Mouse (Mus musculus): ENCODE measurements around the gene Mgat5. TPM values are rescaled to one million over a fixed set of nuclear protein-coding genes. Genes with fewer than 3 reads are reported as not detected.
A peak's percentile ranks its signal among the peaks of the same experiment; 100 is the strongest.

The Mgat5 gene
- polyA plus RNA-seq, 1 experiment from 2014 or later = 4.0 TPM

- Histone ChIP-seq H3K36me3 (peaks cover 6% of the 10 kb centered on the region; the same call in 1 of the 2 replicates), H3K4me3 (no peak overlapping the region), H3K27me3 (ENCODE audit: low read depth, poor library complexity, severe bottlenecking) (no peaks in the 10 kb centered on the region), H3K27ac (replicated peaks) (no peak overlapping the region), H3K4me1 (peaks cover 30% of the 10 kb centered on the region), H3K9me3 (replicated peaks) (no peaks in the 10 kb centered on the region)
- DNase-seq (ENCODE audit: low spot score) = no peak
- WGBS = 85% methylated on average over 9 of the region's 9 CpGs
These were observed 112.7 kb downstream of the Mgat5 start for GRCm38 (mm10) chr1:127317541-127317940.

- no peak overlapping the region for H3K4me3 ChIP-seq
- WGBS = 85% methylated on average over 7 of the region's 7 CpGs
- no peak overlapping the region for H3K27ac ChIP-seq (replicated peaks)
- no peaks in the 10 kb centered on the region for H3K27me3 ChIP-seq (ENCODE audit: low read depth, poor library complexity, severe bottlenecking)
- peaks cover 9% of the 10 kb centered on the region for H3K36me3 ChIP-seq
- no peaks in the 10 kb centered on the region for H3K9me3 ChIP-seq (replicated peaks)
- no peak for DNase-seq (ENCODE audit: low spot score)
- peaks cover 27% of the 10 kb centered on the region for H3K4me1 ChIP-seq
These were observed 113.7 kb downstream of the Mgat5 start for GRCm38 (mm10) chr1:127318486-127318885.

GRCm38 (mm10) chr1:127319768-127320167 lies 115.0 kb downstream of the Mgat5 start:
- Histone ChIP-seq H3K4me3 (no peak overlapping the region), H3K27ac (replicated peaks) (no peak overlapping the region), H3K9me3 (replicated peaks) (no peaks in the 10 kb centered on the region), H3K36me3 (peaks cover 17% of the 10 kb centered on the region), H3K27me3 (ENCODE audit: low read depth, poor library complexity, severe bottlenecking) (no peaks in the 10 kb centered on the region), H3K4me1 (peaks cover 14% of the 10 kb centered on the region)
- no peak for DNase-seq (ENCODE audit: low spot score)
- 79% methylated on average over 6 of the region's 6 CpGs for WGBS

DNA sequence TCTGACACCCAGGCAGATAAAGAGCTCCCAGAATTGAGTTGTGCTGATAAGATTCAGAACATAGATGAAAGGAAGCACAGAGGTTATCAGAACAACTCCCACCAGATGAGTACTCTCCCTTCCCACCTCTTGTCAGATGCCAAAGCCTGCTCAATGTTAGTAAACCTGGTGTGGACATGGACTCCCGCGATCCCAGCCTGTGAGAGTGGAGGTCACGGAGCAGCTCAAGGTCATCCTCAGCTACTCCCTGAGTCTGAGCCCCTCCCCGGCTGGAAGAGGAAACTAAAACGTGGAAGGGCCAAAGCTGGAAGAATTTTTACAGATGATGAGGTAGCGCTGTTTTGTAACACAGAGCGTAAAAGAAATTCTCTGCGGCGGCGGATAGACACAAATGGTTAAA lies 116.1 kb downstream of the Mgat5 start:
- WGBS = 88% methylated on average over 10 of the region's 10 CpGs
- no peak for DNase-seq (ENCODE audit: low spot score)
- Histone ChIP-seq H3K36me3 (peaks cover 17% of the 10 kb centered on the region), H3K4me3 (no peak overlapping the region), H3K27me3 (ENCODE audit: low read depth, poor library complexity, severe bottlenecking) (no peaks in the 10 kb centered on the region), H3K27ac (replicated peaks) (no peak overlapping the region), H3K9me3 (replicated peaks) (no peaks in the 10 kb centered on the region), H3K4me1 (peaks cover 14% of the 10 kb centered on the region; the same call in 1 of the 2 replicates)

GRCm38 (mm10) chr1:127321638-127322037 lies 116.8 kb downstream of the Mgat5 start:
- Histone ChIP-seq H3K27ac (replicated peaks) (no peak overlapping the region), H3K36me3 (peaks cover 17% of the 10 kb centered on the region), H3K4me1 (peaks cover 14% of the 10 kb centered on the region; the same call in 1 of the 2 replicates), H3K27me3 (ENCODE audit: low read depth, poor library complexity, severe bottlenecking) (no peaks in the 10 kb centered on the region), H3K4me3 (no peak overlapping the region), H3K9me3 (replicated peaks) (no peaks in the 10 kb centered on the region)
- WGBS = 73% methylated on average over 3 of the region's 3 CpGs
- no peak for DNase-seq (ENCODE audit: low spot score)

DNA sequence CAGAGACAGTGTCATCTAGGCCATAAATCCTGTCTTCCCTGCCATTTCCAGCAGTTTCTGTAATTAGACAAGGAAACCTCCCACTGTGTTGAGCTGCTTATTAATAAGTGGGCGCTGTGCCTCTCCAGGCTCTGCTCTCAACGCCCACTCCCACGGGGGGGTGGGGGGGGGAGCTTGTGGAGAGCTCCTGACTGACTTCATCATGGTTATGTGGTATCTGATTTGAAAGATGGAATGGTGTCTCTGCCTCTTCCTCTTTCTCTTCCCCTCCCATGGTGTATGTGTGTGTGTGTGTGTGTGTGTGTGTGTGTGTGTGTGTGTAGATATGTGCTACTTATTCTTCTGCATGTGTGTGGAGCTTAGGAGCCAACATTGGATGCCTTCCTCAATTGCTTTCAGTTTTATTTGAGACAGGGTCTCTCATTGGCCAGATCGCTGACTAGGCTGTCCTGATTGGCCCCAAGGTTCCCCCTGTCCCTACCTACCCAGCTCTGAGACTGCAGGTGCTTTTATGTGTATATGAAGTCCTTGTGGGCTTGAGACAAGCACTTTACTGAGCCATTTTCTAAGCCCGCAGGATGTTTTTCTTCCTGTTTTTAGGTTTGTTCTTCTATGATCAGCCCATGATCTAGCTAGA lies 117.5 kb downstream of the Mgat5 start:
- H3K27ac ChIP-seq (replicated peaks) = no peak overlapping the region
- H3K36me3 ChIP-seq = peaks cover 17% of the 10 kb centered on the region
- H3K27me3 ChIP-seq (ENCODE audit: low read depth, poor library complexity, severe bottlenecking) = no peaks in the 10 kb centered on the region
- 78% methylated on average over 5 of the region's 5 CpGs for WGBS
- no peaks in the 10 kb centered on the region for H3K9me3 ChIP-seq (replicated peaks)
- no peak for DNase-seq (ENCODE audit: low spot score)
- no peak overlapping the region for H3K4me3 ChIP-seq
- H3K4me1 ChIP-seq = peaks cover 14% of the 10 kb centered on the region; the same call in 1 of the 2 replicates

- DNase-seq (ENCODE audit: low spot score) = no peak
- H3K27me3 ChIP-seq (ENCODE audit: low read depth, poor library complexity, severe bottlenecking) = no peaks in the 10 kb centered on the region
- 91% methylated on average over 8 of the region's 8 CpGs for WGBS
These were observed 120.9 kb downstream of the Mgat5 start for GRCm38 (mm10) chr1:127325601-127326198.

GRCm38 (mm10) chr1:127327773-127328172 lies 123.0 kb downstream of the Mgat5 start:
- DNase-seq (ENCODE audit: low spot score) = no peak
- H3K9me3 ChIP-seq (replicated peaks) = no peaks in the 10 kb centered on the region
- no peaks in the 10 kb centered on the region for H3K27me3 ChIP-seq (ENCODE audit: low read depth, poor library complexity, severe bottlenecking)
- 80% methylated on average over 6 of the region's 6 CpGs for WGBS
- peaks cover 11% of the 10 kb centered on the region for H3K36me3 ChIP-seq
- no peak overlapping the region for H3K27ac ChIP-seq (replicated peaks)
- H3K4me1 ChIP-seq = peaks cover 4% of the 10 kb centered on the region
- H3K4me3 ChIP-seq = no peak overlapping the region

More at GRCm38 (mm10) chr1:127325601-127326198, 120.9 kb downstream of the Mgat5 start:
- Histone ChIP-seq H3K4me3 (no peak overlapping the region), H3K9me3 (replicated peaks) (no peaks in the 10 kb centered on the region), H3K36me3 (peaks cover 14% of the 10 kb centered on the region), H3K27ac (replicated peaks) (no peak overlapping the region), H3K4me1 (peaks cover 7% of the 10 kb centered on the region)

DNA sequence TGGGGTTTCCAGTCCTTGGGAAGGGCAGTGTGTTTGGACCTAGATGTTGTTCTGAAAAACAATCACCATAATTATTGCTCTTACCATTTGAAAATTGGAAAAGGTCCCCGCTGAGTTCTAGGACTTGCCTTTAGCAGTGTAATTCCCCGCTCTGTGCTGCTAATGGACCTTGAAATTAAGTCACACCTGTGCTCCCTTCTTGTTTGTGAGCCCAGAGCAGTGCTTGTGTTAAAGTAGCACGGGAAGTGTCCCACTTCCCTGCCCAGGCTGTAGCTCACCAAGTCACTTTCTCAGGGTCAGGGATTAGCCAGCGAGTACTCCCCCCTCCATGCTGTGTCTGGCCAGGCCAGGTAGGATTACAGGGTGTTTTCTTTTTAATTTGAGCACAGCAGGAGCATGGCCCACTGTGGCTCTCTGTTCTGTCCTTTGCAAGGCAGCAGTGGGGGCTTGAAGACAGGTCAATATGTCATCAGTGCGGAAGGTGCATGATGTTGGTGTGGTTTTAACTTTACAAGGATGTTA lies 123.6 kb downstream of the Mgat5 start:
- Histone ChIP-seq H3K4me3 (no peak overlapping the region), H3K9me3 (replicated peaks) (no peaks in the 10 kb centered on the region), H3K36me3 (peaks cover 9% of the 10 kb centered on the region), H3K27ac (replicated peaks) (no peak overlapping the region), H3K4me1 (peaks cover 4% of the 10 kb centered on the region), H3K27me3 (ENCODE audit: low read depth, poor library complexity, severe bottlenecking) (no peaks in the 10 kb centered on the region)
- no peak for DNase-seq (ENCODE audit: low spot score)
- WGBS = 35% methylated on average over 5 of the region's 5 CpGs

GRCm38 (mm10) chr1:127329810-127330209 lies 125.0 kb downstream of the Mgat5 start:
- H3K4me3 ChIP-seq = no peak overlapping the region
- H3K36me3 ChIP-seq = no peaks in the 10 kb centered on the region
- WGBS = 87% methylated on average over 6 of the region's 6 CpGs
- no peaks in the 10 kb centered on the region for H3K9me3 ChIP-seq (replicated peaks)
- H3K27ac ChIP-seq (replicated peaks) = no peak overlapping the region
- no peak for DNase-seq (ENCODE audit: low spot score)
- peaks cover 4% of the 10 kb centered on the region for H3K4me1 ChIP-seq
- no peaks in the 10 kb centered on the region for H3K27me3 ChIP-seq (ENCODE audit: low read depth, poor library complexity, severe bottlenecking)

DNA sequence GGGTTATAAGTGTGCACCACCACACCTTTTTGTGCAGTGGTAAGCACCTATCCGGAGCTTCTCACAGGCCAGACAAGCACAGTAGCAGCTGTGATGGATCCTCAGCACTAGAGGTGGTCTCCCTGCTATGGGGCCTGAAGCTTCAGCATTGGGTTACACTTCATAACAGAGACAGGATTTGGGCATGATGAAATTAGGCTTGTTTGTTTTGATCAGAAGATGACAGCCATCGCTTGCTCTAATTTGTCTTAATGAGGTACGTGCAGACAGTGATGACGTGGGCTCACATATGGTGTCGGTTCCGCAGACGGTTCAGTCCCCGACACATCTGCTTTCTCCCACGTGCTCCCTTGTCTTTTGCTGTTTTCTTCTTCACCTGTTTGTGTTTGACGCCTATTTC lies 132.9 kb downstream of the Mgat5 start:
- H3K27me3 ChIP-seq (ENCODE audit: low read depth, poor library complexity, severe bottlenecking) = no peaks in the 10 kb centered on the region
- no peak for DNase-seq (ENCODE audit: low spot score)
- H3K36me3 ChIP-seq = no peaks in the 10 kb centered on the region
- no peaks in the 10 kb centered on the region for H3K9me3 ChIP-seq (replicated peaks)
- WGBS = 91% methylated on average over 10 of the region's 10 CpGs
- no peak overlapping the region for H3K27ac ChIP-seq (replicated peaks)
- H3K4me1 ChIP-seq = no peaks in the 10 kb centered on the region
- H3K4me3 ChIP-seq = no peak overlapping the region

- Histone ChIP-seq H3K4me3 (no peak overlapping the region), H3K36me3 (no peaks in the 10 kb centered on the region), H3K27me3 (ENCODE audit: low read depth, poor library complexity, severe bottlenecking) (no peaks in the 10 kb centered on the region), H3K4me1 (no peaks in the 10 kb centered on the region), H3K9me3 (replicated peaks) (no peaks in the 10 kb centered on the region), H3K27ac (replicated peaks) (0 out of 2 replicates have a peak overlapping the region, but pooled peaks have one; percentile 9)
- WGBS = 73% methylated on average over 9 of the region's 9 CpGs
- DNase-seq (ENCODE audit: low spot score) = no peak
These were observed 134.1 kb downstream of the Mgat5 start for GRCm38 (mm10) chr1:127338833-127339487.

DNA sequence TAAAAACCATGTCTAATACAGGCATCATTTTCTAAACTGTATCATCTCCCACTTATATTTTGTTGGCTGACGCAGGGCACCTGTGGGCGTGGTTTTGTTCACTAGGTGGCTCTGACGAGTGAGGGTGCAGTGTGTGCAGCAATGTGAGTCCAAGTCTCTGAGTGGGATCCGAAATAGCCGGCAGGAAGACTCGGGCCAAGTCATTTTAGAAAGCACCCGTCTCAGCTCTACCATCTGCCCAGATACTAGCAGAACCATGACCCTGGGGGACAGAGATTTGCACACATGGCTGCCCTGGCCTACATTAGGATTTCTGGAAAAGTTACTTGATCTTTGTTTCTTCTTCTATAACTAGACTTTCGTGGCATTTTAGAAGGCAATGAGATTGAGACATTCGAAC lies 135.5 kb downstream of the Mgat5 start:
- Histone ChIP-seq H3K4me3 (no peak overlapping the region), H3K36me3 (no peaks in the 10 kb centered on the region), H3K27ac (replicated peaks) (no peak overlapping the region), H3K4me1 (no peaks in the 10 kb centered on the region), H3K27me3 (ENCODE audit: low read depth, poor library complexity, severe bottlenecking) (no peaks in the 10 kb centered on the region), H3K9me3 (replicated peaks) (no peaks in the 10 kb centered on the region)
- DNase-seq (ENCODE audit: low spot score) = no peak
- WGBS = 87% methylated on average over 9 of the region's 9 CpGs
